Mouse (Mus musculus) splenic B cell, adult 2 months (primary cell): Measurements from ENCODE around the gene Fat3.
A peak's percentile ranks its signal among the peaks of the same experiment; 100 is the strongest.

Source experiments
- DNase-seq: peaks from one replicate; pipeline ENCODE4 v3.0.0-alpha.2; 2011; ENCODE audit warnings: low read depth, low spot score
- H3K27me3 ChIP-seq: 2 replicates; pipeline ENCODE4 v1.6.1; 2012; ENCODE audit warnings: mild to moderate bottlenecking, low read length, moderate library complexity, mixed read lengths; ENCODE audit not compliant: control insufficient read depth, poor library complexity, insufficient read depth, severe bottlenecking
- H3K36me3 ChIP-seq: 2 replicates; pipeline ENCODE4 v1.6.1; 2012; ENCODE audit warnings: mild to moderate bottlenecking, low read length, moderate library complexity, mixed read lengths; ENCODE audit not compliant: control insufficient read depth, poor library complexity, insufficient read depth, severe bottlenecking

Fat3 gene

DNA sequence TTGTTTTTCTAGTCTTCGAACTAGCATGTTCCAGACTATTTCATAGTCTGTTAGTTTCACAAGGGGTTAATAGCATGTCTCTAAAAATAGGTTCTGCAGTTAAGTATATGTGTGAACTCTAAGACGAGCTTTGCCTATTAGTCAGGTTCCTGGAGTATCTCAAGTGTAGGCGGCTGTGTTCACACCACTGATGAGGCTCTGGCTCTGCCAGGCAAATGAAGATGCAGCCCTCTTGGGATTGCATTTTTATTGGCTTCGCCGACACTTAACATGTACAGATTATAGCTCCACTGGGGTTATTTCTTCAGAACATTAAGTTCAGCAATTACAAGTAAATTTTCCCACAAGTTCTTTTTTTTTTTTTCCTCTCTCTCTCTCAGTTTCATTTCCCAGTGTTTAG, 614.3 kb downstream of the Fat3 start:
- Histone ChIP-seq H3K36me3 (no peaks in the 10 kb centered on the region), H3K27me3 (no peaks in the 10 kb centered on the region)
- no peak for DNase-seq

DNA sequence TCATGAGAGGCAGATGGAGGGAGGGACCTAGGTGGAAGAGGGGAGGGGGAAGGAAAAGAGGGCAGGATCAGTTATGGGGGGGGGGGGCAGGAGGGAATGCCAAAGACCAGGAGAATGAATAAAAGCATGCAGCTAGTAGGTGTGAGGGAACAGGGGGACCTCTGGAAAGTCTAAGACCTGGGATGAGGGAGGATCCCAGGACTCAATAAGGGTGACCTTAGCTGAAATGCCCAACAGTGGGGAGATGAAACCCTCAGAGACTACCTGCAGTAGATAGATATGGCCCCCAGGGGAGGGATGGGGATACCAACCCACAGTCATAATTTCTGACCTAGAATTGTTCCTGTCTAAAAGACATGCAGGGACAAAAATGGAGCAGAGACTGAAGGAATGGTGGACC, 620.3 kb downstream of the Fat3 start:
- no peak for DNase-seq
- Histone ChIP-seq H3K27me3 (no peaks in the 10 kb centered on the region), H3K36me3 (no peaks in the 10 kb centered on the region)

DNA sequence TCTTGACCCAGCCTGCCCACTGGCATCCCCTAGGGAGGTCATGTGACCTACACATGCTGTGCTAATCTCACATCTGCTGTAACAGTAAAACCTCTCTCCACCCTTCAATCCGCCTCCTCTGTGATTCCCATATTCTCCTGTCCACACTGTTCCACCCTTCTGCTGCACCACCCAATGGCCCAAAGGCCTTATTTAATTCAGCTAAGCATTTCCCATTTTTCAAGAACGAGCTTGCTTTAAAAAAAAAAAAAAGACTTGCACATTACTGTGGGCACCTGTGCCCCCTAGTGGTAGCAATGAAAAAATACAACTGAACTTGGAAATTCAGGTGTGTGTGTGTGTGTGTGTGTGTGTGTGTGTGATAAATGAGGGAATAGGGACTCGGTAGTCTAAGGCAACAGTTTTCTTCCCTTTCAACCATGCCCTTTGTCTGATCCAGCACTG, 620.9 kb downstream of the Fat3 start:
- peak; percentile 47 for DNase-seq
- Histone ChIP-seq H3K27me3 (no peaks in the 10 kb centered on the region), H3K36me3 (no peaks in the 10 kb centered on the region)

DNA sequence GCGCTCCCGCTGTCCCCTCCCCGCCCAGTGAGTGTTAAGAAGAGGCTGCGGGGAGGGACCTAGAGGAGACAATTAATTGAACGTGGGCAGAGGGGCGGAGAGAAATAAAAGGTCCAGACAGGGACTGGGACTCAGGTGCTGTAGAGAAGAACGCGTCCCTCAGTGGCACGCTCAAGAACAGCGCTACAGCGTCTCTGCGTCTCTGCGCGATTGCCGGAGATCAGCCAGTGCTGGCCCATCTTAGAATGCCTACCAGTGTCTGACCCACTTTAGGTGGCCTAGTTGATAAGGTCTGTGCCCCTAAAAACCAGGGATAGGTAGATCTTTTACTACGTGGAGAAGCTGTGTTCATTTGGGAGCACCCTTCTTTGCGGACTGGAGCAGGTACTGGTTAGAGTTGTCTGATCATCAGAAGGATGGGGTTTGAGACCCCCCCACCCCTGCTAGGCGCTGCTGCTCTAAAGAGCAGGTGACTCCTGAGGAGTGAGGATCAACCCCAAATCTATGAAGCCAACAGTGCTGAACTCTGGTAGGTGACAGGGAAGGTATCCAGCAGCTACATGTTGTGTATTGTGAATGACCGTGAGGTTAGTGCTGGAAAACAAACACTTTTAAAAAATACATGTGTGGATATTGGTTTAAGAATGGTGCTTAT, 626.5 kb downstream of the Fat3 start, which contains the start of gene Mtnr1b:
Mtnr1b (minus strand) TSS at position 51 of the 655 bp plus-strand sequence.
- DNase-seq = no peak
- Histone ChIP-seq H3K27me3 (no peaks in the 10 kb centered on the region), H3K36me3 (no peaks in the 10 kb centered on the region)

DNA sequence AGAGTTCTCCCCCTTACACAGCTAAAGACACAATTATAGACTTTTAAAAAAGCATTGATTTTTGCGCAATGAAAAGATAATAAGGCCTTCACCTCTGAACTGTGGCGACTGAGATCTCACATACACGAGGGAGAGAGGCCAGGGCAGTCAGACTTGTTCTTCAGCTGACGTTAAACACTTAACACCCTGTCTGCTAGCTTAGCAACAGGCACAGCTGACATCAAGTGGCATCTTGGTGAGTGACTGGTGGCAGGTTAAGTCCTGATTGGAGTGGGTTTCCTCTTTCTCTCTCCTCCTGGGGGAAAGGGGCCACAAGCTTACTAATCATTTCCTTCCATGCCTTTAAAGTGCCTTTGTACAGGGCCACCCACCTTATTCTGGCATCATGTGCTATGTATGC, 631.1 kb downstream of the Fat3 start:
- no peaks in the 10 kb centered on the region for H3K36me3 ChIP-seq
- no peak for DNase-seq
- H3K27me3 ChIP-seq = no peaks in the 10 kb centered on the region

DNA sequence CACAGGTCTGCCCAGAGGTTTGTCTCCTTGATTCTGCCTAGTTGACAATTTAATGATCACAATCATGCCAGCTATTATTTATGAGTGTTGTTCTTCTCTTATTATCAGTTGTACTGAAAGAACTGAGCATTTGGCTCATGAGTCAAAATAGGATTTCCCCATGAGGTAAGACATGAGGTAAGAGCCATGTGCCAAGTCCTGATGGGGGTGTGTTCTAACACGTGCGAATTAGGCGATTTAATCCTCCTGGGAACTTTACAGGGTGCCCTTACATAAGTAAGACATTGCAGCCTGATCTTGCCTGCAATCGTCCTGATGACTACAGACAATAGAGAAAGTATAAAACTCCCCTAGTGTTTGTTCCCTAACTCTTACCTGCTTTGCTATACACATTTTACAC, 631.6 kb downstream of the Fat3 start:
- Histone ChIP-seq H3K27me3 (no peaks in the 10 kb centered on the region), H3K36me3 (no peaks in the 10 kb centered on the region)
- no peak for DNase-seq

DNA sequence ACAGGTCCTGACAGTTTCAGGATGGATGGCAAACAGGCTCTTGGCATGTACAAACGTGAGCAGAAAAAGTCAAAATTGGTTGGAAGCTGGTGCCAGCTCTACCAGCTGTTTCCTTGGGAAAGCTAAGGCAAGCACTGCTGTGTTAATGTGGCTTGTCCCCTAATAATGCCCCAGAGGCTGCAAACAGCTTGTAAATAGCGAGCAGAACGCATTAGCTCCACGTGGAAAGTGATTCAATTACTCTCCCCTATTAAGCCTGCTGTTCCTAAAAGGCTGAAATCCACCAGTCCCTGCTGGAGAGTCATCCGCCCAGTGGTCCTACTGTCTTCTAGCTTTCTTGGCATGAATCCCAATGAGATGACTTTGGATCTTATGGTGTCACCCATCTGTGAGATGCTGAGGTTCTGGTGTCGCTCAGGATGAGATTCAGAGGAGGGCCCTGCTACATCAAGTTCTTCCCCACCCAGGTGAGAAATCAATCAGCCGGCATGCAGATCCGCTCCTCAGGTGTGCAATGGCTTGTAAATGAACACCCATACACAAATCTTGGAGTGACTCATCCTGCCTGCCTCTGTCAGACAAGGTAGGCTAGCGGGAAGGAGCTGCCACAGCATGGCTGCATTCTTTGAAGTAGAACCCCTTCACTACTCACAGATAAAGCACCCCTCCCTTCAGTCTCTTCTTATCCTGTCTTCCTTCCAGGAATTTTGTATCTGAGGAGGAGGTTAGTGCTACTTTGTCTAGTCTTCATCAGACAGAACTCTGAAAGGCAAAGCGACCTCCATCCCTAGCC, 634.6 kb downstream of the Fat3 start:
- no peak for DNase-seq
- Histone ChIP-seq H3K27me3 (no peaks in the 10 kb centered on the region), H3K36me3 (no peaks in the 10 kb centered on the region)

DNA sequence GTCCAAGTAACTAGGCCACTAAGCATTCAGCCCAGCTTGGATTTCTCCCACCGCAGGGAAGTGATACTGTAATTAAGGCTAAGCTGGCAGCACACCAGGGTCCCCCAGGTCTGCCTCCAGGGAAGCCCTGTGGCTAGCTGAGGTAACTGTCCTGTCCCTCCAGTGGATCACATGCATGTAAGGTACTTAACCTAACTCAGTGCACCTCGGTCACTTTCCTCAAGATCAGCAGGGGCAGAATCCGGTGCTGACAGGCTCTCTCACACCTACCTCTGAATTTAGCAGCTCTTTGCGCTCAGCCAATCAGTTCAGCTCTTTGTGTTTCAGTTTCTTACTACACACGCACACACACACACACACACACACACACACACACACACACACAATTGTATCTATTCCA, 639.7 kb downstream of the Fat3 start:
- no peaks in the 10 kb centered on the region for H3K36me3 ChIP-seq
- no peak for DNase-seq
- H3K27me3 ChIP-seq = no peaks in the 10 kb centered on the region
